Mouse (Mus musculus) layer of hippocampus, postnatal 14 days (tissue): ENCODE measurements around the gene Unc5cl. TPM values are rescaled to one million over a fixed set of nuclear protein-coding genes. Genes with fewer than 3 reads are reported as not detected.
"Not testable (repeated sequence)": the region's sequence is repeated elsewhere in the genome, so short reads cannot be mapped to it uniquely, and the experiment has no call there.

ENCODE experiments used
- DNase-seq, 2 experiments: peaks; one replicate each; pipeline ENCODE4 v3.0.0; 2021 to 2022; ENCODE audit warnings: low spot score in 2 of 2, mixed read lengths in 1 of 2
- total RNA-seq, 2 experiments: library from RNA; stranded (reverse); gene quantifications; 2 replicates each; pipeline ENCODE4 v1.2.3; 2021

The Unc5cl gene
- total RNA-seq, 2 experiments from 2014 or later: 0.36 to 1.0 TPM

DNA sequence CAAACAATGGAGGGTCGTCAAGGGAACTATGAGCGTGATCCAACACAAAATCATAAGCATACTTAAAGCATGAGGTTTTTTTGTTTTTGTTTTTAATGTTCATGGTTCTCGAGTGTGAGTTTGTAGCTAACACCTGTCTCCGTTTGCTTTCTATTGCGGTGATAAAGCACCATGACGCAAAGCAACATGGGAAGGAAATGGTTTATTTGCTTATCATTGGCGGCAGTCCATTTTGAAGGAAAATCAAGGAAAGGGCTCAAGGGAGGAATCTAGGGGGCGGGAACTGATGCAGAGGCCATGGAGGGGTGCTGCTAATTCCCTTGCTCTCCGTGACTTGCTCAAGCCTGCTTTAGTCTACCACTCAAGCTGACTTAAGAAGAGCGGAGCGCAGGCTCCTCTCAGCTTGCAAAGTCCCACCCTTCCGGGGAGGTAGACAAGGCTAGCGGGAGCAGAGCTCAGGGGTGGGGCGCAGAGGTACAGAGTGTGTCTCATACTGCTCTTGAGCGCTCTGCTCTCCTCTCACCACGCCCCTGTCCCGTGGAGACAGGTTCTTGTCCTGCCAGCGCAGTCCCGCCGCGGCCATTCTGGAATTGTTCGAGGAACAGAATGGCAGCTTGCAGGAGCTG lies 12.2 kb downstream of the Unc5cl start:
- no peak for DNase-seq

DNA sequence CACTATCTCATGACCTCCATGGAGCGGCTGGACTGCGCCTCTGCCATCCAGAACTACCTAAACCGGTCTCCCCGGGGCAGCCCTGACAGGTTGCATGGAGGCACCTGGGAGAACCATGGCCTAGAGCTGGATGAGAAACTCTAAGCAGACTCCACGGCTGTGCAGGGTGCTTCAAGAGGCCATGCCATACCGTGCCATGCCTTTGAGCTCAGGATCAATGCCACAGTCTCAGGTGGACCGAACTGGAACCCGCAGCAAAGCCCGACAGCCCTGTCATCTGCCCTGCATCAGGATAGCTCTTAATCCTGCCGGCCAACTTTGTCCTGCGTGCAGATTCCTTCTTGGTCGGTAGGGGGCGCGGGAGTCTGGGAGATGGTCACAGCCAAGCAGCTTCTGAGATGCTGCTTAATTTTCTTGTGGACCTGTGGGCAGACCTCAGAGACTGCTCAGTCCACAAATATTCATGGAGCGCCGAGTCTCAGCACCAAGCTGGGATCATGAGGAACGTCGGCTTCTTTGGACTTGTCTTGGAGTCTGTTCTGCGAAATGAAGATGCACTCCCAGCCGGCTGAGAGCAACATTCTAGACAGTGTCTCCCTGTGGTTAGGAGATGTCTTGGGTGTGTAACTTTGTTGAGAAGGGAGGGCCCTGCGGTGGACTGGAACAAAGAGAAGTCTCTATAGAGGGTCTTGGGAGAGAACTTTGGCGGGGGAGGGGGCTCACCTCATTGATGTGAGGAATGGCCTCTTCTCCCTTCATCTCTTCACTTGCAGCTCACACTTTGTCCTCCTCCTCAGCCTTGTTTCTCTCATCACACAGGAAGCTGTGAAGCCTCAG lies 12.9 kb downstream of the Unc5cl start:
- peak; percentile 85 to 88 for DNase-seq

DNA sequence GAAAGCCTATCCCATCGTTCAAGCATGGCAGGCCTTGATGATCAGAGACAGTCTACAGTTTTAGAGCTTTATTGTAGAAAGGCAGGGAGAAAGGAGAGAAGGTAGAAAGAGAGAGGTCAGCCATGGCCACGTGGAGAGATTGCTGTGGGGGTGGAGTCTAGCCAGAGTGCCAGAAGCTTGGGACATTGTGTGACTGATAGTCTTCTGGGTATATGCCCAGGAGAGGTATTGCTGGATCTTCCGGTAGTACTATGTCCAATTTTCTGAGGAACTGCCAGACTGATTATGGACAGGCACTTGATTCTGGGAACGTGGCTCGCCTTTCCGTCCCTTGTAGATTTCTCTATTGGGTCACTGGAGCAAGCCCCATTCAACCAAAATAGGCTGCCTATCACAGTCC lies 19.6 kb downstream of the Unc5cl start:
- not testable (repeated sequence) for DNase-seq

DNA sequence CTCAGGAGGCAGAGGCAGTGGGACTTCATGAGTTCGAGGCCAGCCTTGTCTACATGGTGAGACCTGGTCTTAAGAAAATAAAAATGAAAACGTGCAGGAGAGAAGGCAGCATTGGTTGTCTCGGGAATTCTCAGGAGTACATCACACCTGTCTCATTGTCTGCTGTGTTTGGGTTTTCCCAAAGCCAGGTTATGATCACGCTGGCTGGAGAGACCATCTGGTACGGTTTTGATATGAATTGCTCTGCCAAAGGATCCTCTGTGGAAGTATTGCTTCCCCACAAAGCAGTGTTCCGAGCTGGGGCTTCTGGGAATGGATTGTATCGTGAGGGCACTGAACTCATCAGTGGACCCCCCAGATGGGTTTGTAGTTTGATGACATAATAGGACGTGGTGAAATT lies 20.7 kb downstream of the Unc5cl start:
- no peak for DNase-seq

DNA sequence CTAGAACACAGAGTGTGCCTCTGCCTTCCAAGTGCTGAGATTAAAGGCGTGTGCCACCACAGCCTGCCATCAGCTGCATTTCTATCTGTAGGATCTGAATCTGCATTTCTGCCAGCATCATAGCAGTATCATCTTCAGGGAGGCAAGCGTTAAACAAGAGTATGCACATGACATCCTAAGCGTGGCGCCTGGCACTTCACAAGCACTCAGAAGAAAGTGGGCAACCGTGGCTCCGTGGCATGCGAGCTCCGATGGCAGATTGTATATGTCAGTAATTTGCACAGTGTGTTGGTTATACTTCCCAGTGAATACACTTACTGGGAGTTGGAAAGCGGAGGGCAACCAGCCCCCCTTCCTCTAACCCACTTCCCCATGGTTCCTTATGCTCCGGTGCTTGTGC lies 25.3 kb downstream of the Unc5cl start:
- DNase-seq: no peak

DNA sequence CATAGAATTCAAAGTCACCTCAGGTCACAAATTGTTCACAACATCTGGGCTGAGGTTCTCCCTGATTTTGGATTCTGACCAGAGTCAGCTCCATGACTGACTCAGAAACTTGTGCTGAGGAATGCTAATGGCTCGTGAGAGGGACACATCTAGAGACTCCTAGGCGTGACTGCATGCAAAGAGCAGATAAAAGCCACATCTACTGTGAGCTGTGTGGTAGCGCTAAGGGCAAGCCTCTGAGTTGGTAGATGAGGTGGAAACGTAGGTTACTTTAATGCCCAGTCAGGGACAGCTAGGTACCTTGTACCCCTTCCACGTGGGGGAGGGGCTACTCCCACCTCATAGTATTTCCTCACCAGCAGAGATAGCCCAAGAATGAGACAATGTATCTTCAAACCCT lies 29.1 kb downstream of the Unc5cl start:
- DNase-seq: no peak

DNA sequence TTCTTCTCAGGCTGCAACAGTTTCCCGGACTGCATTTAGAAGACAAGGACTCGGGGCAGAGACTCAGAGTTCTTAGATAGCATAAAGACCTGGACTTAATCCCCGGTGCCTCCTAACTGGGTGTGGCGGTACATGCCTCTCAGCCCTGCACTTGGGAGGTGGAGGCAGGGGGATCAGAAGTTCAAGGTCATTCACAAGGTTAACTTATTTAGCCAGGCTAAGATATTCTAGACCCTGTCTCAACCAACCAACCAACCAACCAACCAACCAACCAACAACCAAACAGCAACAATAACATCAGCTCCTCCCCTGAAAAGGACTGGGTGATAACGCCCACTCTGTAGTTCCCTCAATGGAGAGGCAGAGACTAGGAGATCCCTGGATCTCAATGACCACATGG lies 29.5 kb downstream of the Unc5cl start:
- DNase-seq: no peak

DNA sequence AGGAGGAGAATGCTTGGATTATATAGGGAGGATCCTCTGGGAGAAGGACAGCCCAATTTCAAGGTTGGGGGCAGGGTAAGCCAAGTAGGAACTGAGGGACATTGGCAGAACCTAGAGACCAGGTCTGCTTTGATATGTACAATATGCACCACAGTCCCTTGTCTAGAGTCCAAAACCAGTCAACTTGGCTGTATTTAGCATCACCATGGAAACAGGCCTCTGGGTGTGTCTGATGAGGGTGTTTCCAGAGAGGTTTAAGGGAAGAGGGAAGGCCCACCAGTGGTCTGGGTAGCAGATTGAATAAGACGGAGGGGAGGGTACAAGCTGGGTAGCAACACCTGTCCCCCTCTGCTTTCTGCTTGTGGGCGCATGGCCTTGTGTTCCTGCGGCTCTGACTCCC lies 34.8 kb downstream of the Unc5cl start:
- DNase-seq: no peak

DNA sequence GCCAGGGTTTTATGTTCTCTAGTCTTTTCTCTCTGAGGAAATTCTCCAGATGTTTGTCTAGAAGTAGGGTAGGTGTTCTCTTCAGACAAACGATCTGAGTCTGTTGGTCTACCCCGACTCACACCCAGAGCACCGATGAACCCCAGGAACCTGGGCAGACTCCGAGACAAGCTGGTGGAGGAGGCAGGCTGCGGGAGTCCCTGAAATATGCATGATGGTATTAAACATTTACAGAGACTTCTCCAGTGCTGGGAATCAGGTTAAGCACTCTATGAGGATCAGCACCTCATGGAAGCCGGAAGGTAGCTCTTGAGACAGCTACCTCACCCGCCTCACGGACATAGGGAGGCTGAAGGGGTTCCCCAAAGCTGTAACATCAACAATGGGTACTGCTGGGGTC lies 37.9 kb downstream of the Unc5cl start:
- DNase-seq: no peak

DNA sequence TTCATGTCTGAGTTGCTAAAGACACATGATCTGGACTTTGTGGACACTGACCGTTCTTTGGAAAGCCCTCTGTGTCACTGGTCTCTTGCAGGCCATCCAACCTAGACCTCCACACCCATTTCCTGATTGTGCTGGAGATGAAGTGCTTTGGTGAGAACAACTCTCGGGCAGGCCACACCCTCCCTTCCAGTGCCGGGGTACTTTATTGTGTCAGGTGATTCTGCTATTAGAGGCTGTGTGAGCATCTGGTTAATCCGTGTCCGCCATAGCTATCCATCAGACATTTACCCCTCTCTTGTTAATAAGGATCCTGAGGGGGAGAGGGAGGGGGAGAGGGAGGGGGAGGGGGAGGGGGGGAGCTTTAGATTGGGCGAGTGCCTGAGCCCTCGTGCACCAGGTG lies 38.9 kb downstream of the Unc5cl start:
- DNase-seq: no peak

DNA sequence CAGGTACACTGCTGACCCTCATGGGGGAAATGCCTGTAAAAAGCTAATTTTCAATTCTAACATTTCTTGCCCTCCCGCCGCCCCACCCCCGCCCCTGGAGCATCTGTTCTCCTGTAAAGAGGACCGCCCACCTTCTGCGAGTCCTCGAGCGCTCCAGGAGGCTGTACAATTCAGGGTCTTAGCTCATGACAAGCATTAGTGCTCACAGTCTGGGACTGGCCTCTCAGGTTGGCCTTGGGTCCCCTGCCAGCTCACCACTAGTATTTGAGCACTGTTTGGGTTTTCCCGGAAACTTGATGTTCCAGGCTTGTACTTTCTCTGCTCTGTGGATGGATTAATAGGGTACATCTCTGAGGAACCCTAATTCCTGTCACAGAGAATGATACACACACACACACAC lies 39.3 kb downstream of the Unc5cl start:
- peak in 1 of 2 experiments; percentile 11 for DNase-seq

DNA sequence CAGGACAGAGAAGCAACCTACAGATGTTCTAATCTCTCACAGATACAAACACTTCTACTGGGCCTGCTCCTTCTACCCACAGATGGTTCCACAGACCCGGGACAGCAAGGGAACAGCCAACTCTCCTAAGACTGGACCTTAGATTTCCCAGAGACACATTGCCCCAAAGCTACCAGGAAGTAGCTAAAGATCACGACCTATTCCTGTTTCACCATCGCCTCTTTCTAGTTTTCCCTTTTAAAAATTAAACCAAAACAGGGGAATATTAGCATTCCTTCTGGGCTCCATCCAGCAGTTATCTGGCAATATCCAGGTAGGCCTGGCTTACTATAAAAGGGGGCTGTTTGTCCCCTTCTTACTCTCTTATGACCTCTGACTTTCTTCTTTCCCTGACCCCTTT lies 43.3 kb downstream of the Unc5cl start:
- DNase-seq: no peak

DNA sequence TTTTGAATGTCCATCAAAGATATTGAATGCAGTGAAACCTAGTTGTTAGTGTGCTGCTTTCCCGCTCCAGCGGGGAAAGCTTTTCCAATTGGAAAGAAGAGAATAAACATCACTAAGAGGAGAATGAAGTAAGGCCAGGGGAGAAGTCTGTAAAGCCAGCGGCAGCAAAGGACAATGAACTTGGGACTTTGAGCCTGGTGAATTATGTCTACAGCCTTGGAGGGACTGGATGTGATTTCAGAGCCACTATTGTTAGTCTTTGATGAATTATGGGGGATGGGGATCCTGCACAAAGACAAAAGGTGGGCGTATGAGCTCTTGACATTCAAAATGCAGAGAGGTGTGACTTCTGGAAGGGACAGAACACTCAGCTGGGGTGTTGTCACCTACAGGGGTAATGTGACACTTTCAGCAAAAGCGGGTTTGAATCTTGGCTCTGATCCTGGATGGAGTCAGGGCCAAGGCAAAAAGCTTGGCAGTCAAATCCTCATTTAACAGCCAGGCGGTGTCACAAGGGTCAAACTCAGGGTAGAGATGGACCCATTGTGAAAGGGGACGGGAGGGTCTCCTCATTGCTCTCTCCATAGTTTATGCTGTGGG lies 46.2 kb downstream of the Unc5cl start:
- no peak for DNase-seq

DNA sequence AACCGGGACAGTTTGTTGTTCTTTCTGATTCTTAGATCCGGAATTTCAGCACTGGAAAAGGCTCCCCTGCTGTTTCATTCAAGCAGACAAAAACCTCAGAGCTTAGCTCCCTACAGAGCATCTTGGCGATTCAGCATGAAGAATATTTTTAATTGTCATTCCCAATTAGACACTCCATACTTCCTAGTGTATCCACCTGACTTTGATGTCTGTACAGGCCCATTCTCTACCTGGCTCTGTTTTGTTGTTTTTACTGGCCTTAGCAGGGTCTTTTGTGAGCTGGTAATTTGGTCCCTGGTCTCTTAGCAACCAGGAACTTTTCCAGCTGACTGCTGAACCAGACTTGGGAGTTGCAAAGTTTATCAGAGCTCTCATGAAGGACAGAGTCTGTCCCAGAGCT lies 50.3 kb downstream of the Unc5cl start:
- DNase-seq: no peak

DNA sequence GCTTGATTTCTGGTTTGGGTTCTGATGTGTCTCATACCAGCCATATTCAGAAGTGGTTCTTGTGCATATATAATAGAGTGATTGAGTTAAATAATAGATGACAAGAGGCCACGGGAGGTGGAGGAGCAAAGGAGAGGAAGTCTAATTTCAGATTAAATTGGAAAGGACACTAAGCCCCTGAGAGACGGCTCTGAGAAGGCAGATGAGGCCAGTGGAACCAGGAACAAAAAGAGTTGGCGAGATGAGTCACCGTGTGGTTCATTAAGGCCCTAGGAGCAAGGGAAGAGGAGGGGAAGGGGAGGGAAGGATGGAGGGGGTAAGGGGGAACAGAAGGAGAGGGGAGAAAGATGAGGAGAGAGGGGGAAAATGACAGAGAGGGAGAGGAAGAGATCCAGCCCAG lies 52.3 kb downstream of the Unc5cl start:
- DNase-seq: no peak

DNA sequence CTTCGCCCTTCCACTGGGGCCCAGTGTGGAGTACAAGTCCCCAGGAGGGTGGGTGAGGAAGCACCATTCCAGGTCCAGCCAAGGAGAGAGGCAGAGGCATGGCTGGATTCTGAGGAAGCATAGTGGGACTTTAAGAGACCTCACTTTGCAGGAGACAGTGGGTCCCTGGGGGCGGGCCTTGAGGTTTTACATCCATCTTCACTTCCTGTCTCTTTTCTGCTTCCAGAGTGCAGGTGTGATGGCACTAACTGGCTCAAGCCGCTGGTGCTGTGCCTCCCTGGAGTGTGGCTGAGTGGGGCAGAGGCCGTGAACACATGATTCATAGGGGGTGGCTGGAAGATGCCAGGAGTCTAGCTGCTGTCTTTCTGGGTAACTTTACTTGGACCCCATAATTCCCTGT lies 54.9 kb downstream of the Unc5cl start:
- no peak for DNase-seq

DNA sequence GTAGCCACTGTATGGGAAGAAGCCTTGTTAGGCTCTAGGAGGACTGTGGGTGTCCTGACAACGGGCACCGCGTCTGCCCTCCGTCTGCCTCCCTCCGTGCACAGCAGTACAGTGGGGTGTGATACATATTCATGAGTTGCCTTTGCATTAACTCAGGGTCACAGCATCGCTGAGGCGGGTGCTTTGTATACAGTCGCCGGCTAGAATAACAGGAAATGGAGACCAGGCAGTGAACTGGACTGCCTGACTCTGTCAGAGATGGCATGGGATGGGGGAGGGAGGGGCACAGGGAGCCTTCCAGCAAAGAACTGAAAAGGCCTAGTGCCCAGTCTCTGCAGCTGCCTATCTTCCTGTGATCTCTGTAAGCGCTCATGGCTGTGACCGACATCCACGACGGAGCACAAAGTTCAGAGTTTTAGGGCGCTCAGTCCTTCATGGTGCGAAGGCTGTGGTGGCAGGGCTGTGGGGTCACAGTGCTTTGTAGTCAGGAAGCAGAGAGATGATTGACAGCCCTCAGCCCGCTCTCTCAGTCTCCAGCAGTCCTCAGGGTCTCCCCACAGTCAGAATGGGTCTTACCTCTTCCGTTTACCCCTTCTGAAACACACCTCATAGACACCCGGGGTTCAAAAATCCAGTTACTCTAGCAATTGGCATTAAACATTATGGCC lies 58.0 kb downstream of the Unc5cl start:
- DNase-seq: no peak

DNA sequence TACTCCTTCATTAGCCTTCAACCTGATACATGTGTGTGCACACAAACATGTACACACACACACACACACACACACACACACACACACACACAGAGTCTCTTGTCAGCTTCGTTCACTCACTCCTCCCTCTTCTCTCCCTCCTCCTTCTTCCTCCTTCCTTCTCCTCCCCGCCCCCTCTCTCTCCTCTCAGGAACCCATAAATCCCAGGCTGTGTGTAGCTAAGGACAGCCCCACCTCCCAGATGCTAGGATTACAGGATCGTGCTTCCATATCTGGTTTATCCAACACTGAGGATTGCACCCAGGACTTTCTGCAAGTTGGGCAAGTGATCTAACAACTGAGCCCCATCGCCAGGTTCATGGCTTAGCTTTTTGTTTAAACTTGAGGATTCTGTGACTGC lies 59.9 kb downstream of the Unc5cl start:
- DNase-seq: no peak

DNA sequence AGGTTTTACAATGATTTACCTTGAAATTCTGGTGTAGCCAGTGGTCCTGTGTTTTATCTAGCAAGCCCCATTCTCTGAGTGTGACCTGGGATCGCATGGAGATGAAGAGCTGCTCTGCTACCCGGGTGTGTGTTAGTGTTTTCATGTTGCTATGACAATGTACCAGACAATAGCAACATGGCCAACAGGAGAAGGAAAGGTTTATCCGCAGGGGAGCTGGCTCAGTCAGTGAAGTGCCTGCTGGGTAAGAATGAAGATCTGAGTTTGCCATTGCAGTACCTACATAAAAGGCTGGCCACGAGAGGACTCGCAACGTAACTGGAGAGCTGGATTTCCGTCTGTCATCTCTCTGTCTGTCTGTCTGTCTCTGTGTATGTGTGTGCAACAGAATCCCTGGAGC lies 64.3 kb downstream of the Unc5cl start:
- no peak for DNase-seq

DNA sequence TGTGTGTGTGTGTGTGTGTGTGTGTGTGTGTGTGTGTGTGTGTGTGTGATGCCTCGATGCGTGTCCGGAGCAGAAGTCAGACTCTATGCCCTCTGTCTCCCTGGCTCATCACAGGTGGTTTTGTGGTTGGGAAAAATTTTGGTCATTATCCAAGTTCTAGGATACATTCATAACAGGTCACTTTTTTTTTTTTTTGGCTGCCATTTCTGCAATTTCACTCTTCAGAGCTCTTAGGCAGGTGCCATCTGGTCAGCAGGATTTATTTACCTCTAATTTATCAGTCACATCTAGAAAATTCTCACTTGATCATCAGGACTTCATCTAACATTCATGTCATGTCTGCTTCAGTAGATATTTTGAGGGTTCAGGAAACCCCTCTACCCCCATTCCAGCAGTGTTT lies 65.7 kb downstream of the Unc5cl start:
- no peak for DNase-seq

DNA sequence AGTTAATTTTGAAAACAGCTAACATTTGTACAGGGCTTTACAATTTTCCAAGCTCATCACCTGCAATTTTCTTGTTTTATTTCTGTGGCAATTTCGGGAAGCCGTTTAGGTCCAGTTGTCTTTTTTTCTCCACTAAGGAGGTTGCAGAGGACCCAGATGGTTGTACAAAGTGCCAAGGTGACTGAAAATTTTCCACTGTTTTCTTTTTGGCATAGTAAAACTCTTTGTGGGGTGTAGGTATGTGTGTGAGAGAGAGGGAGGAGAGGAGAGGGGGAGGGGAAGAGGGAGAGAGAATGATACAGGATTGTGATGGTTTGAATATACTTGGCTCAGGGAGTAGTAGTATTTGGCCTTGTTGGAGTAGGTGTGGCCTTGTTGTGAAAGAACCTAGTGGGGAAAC lies 68.4 kb downstream of the Unc5cl start:
- no peak for DNase-seq
